Mouse (Mus musculus): ENCODE measurements around the gene a.
"Not testable (repeated sequence)": the region's sequence is repeated elsewhere in the genome, so short reads cannot be mapped to it uniquely, and the experiment has no call there.

Gene a

DNA sequence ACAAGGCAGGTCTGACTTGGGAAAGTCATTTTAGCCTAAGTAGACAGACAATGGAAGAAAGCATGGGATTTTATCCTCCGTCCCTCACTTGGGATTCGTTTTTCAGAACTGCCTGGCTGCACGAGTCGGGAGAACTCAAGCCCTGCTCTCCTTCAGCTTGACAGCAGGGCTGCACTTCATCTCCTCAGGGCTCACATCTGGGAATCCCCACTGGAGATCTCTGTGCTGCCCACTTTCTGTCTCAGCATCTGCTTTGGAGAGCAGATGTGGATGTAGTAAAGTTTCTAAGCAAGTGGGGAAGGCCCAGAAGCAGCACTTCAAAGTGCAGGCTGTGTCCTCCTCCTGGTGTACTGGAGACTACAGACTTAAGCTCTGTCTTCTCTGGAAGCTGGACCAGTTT lies 130.9 kb downstream of the a start:
- DNase-seq (ENCODE audit: low spot score): not testable (repeated sequence)

DNA sequence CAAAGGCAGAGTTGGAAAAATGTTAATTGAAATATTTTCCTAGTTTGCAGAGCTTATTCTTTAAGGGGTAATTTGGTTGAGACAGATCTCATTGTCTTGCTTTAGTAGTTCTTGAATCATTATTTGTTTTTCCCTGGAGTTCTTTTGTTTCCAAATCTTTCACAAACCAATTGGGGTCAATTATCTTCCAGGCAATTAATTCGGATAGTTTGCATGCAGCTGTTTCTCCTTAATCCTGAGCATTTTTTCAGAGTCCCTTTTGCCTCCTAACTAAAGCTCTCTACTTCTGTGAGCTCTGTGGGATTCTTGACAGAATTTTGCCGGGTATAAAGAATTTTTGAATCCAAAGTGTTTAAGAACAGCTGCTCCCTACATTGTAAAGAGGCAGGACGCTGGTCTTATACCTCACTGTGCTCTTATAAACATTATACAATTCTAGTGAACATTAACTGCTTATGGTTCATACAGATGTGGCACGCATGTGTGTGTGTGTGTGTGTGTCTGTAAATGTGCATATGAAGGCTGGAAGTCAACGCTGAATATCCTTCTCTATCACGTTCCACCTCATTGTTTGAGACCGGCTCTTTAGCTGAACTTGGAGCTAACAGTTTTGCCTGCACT lies 134.3 kb downstream of the a start:
- DNase-seq (ENCODE audit: low spot score): no peak

DNA sequence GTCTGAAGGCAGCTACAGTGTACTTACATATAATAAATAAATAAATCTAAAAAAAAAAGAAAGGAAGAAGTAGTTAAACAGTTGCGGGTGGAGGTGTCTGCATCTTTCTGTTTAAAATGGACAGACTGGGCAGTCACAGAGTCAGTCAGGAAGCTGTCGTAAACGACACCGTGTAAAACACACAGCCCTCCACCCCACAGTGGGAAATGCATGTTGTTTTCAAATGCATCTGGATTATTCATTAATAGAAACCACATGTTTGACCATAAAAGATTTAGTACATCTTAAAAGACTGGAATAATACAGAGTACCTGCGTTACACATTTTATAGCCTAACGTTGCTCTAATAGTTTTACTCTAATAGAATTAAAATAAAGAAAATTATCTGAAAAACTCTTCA lies 135.6 kb downstream of the a start:
- DNase-seq (ENCODE audit: low spot score): no peak

DNA sequence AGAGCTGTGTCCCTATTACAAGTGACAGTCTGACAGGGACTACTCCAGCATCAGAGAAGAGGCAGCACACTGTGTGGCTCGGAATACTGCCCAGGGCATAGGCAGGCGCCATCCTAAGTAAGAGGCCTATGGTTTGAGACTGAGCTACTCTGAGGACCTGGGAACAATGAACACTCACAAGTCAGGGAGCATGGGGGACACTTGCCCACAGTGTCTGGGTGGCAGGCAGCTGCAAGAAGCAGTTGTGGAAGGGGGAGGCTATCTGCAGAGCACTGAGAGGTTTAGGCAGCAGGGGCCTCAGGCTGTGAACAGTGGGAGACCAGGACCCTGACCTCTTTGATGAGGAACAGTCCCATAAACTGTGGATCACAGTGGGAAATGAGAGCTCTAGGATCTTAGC lies 137.1 kb downstream of the a start:
- no peak for DNase-seq (ENCODE audit: low spot score)

DNA sequence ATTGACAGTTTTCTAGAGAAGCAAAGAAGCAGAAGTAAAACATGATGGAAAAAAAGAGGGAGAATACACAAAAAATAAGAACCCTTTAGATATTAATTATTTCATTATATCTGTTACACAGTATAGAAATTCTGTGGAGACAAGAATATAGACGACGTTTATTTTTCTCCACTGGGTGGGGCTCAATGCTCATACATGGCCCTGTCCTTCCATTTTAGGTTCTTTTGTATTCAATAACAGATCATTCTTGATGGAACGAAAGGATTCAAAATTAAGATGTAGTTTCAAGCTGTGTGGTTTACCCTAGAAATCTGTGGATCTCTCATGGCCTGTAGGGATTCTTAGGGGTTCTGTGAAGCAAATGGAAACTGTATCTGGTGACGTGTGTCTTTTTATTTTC lies 142.7 kb downstream of the a start:
- no peak for DNase-seq (ENCODE audit: low spot score)

DNA sequence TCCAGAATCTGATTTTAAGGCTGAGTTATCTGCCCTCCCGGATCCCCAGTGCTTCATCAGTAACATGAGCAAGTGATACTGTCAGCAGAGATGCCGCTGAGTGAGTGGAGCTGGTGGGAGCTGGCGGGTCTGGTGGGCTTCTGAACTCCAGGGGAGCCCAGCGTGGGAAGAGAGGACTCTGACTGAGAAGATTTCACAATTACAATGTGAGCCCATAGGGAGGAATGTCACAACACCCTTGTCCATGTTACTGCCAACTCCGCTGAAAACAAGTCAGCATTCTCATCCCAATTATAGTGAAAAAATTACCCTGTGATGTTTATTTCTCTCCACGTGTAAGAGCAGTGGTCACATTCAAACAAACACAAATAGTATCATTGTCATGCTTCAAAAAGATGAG lies 144.9 kb downstream of the a start:
- no peak for DNase-seq (ENCODE audit: low spot score)

DNA sequence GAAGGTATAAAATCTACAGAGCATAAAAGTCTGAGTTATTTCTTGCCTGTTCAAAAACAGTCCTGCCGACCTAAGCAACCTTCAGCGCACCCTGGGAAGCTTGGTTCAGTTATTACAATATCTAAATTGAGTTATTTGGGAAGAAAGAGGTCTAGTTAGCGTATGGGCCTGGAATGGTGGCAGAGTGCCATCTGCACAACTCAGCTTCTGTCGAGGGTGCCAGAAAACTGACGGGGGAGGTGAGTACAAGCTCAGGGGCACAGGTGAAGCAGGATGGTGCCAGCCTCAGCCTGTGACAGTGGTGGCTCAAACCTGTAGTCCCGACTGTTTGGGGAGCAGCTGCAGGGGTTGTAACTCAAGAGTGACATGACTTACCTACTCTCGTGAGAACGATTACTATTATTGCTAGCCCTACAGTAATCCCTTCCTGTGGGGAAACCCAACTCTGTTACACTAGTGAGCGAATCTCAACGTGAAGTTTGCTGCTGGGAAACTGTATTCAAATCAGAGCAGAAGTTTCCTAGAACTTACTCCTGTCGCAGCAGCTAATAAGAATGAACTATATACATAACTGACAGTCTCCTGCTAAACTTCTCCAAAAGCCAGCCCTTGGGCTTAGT lies 145.4 kb downstream of the a start:
- no peak for DNase-seq (ENCODE audit: low spot score)

DNA sequence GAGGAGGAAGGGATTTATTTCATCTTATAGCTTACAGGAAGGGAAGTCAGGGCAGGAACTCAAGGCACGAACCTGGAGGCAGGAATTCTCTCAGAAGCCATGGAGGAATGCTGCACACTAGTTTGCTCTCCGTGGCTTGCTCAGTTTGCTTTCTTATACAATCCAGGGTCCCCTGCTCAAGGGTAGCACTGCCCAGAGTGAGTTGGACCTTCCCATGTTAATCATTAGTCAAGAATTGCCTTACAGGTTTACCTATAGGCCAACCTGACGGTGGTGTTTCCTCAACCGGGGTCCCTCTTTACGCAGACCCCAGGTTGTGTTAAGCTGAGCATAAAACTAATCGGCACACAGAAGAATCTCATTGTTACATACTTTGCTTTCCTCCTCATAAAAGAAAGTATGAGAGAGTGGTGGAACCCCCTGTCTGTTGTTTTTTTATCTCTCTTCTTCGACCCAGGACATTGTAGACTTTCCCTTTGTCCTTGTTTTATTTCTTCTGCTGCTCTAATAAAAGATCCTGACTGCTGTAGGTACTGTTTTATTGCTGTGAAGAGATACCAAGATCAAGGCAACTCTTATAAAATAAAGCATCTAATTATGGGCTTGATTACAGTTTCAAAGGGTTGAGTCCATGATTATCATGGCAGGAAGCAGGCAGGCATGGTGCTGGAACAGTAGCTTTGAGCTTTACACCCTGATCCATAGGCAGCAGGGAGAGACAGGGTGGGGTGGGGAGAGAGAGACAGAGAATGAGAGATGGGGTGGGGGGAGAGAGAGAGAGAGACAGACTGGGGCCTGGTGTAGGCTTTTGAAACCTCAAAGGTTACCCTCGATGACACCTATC lies 146.6 kb downstream of the a start:
- no peak for DNase-seq (ENCODE audit: low spot score)

DNA sequence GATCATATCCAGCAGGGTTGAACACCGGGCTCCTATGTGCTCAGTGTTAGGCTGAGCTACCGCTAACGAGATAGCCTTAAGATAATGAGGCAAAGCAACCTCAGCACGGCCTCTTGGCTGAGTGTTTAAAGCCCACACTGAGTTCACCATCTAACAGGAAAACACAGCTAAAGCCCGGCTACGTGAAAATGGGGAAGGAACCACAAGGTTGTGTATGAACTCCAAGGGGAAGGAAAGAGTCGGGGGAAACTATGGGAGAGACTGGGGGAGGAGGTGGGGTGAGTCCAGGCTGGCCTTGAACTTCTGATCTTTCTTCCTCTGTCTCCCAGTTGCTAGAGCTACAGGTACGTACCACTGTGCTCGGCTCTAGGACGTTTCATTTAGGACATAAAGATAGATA lies 150.8 kb downstream of the a start:
- no peak for DNase-seq (ENCODE audit: low spot score)

DNA sequence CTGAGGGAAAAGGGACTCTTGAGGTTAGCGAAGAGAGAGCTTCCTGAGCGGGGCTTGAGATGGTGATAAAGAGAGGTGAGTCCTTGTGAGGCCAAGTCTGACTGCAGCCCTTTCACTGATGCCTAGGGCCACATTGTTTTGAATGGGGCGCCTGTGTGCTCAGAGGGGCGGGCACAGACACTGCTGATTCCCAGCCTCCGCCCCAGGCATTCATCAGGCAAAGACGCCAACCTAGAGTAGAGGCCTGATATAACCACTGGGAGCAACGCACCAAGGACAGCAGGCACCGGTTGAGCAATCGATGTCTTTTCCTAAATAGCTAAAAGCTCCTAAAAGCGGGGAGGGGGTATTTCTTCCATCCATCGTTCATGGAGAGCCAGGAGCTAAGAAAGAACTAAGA lies 151.3 kb downstream of the a start:
- DNase-seq (ENCODE audit: low spot score): no peak

DNA sequence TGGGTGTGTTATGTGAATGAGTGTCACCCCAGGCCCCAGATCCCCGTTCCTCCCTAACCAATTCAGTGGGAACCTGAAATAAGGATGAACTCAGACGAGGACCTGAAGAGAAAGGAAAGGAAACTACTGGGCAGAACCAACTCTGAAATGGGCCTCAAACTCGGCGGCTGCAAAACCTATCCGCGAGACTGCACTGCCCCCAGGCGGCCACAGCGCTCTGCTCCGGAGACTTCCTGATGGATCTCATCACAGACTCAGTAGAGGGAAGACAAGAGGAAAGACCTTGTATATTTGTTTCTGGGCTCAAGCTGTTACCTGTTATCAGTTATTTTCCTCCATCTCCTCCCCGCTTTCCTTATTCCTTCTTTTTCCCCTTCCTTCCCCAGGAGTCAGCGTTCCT lies 151.9 kb downstream of the a start:
- DNase-seq (ENCODE audit: low spot score): peak; percentile 55

DNA sequence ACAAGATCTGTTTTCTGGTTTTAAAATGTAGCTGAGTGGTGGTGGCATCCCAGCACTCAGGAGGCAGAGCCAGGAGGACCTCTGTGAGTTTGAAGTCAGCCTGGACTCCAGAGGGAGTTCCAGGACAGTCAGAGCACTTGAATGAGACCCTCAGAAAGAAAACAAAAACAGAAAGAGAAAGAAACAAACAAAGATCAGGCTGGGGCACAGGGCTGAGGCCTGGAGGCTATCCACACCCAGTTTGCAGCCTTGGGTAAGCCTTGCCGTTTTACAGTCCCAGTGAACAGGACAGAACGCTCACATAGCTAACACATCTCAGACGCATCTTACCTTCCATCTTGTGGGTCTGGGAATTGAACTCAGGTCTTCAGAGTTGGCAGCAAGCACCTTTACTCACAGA lies 155.7 kb downstream of the a start:
- no peak for DNase-seq (ENCODE audit: low spot score)

DNA sequence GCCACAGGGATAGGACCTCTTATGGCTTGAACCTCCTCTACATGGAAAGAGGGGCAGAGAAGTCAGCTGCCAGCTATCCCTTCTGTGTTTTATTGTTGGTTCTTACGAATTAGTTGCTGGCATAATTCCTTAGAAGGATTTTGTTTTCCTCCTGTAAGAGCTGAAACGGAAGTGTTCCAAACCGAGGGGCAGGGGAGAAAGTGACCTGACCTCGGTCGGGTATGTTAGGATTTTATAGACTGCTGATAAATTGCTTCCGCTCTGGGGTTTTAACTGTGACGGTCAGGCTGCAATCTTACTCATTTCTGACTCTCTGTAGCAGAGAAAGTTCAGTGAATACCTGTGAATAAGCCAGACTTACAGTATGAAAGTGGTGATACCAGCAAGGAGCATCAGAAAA lies 158.2 kb downstream of the a start:
- no peak for DNase-seq (ENCODE audit: low spot score)

DNA sequence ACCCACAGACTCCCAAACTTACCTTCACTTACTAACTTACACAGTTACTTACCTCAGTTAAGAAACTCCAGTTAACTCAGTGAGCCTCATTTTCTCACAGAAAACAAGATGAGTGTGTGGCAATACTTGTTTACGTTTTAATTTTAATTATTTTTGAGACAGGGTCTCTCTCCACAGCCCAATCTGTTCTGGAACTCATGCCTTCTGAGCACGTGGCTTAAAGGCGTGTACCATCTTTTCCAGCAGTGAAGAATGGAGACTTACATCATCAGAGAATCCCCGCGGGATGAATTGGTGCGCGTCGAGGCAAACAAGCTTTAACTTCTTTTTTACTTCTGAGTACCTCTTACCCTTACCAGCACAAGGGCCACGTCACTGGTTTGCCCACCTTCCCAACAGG lies 158.7 kb downstream of the a start:
- no peak for DNase-seq (ENCODE audit: low spot score)

DNA sequence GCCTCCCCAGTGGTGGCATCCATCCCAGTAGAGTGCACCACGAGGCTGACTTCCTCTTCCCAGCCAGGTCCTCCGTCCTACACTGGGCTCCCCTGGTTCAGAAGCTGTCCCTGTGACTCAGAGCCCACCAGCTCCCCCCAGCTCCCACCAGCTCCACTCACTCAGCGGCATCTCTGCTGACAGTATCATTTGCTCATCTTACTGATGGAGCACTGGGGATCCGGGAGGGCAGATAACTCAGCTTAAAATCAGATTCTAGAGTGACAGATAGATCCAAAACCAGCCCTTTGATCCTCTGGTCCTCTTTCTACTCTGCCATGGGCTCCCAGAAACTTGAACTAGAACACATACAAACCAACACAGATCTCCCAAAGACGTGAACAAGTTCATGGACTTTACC lies 159.4 kb downstream of the a start:
- no peak for DNase-seq (ENCODE audit: low spot score)

DNA sequence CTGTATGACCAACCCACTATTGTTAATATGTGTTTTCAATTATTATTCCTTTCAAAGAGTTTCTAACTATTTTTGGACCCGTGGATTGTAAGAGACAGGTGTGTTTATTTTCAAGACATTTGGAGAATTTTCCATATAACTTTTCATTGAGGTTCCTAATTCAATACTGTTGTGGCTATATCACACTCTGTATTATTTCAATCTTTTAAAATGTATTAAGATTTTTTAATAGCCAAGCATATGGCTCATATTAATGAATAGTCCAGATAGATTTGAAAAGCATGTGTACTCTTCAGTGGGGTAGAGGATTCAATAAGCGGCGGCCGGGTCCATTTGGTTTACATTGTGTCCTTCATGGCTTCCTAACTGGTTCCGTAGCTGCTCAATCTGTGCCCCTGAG lies 168.3 kb downstream of the a start:
- DNase-seq (ENCODE audit: low spot score): no peak

DNA sequence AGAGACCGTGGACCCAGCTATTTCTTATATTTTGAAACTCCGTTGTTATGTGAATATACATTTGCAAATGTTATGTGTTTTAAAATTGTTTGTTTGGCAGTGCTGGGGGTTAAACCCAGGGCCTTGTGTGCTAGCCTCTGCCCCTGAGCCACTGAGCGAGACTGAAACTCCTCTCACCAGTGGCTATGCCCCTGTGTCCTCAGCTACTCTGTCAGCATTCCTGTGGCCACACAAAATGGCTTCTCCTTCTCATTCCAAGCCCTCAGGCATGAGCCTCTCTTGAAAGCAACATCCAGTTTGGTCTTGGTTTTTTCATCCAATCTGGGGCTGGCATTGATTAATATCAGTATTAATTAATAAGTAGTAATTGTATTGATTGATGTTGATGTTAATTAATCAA lies 168.7 kb downstream of the a start:
- no peak for DNase-seq (ENCODE audit: low spot score)

DNA sequence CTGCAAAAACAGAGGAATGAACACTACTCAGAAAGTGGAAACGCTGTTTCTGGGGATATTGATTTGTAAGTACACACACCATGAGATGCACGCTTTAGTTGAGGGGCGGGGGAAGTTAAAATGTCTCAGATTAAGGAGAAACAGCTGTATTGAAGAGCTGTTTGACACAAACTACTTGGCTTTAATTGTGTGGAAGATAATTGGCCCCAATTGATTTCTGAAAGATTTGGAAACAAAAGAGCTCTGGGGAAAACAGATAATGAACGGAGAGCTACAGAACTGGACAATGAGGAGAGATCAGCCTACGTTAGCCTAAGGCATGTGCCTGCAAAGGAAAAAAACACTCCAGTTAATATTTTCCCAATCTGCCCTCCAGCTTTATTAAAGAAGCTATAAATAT lies 172.0 kb downstream of the a start:
- no peak for DNase-seq (ENCODE audit: low spot score)

DNA sequence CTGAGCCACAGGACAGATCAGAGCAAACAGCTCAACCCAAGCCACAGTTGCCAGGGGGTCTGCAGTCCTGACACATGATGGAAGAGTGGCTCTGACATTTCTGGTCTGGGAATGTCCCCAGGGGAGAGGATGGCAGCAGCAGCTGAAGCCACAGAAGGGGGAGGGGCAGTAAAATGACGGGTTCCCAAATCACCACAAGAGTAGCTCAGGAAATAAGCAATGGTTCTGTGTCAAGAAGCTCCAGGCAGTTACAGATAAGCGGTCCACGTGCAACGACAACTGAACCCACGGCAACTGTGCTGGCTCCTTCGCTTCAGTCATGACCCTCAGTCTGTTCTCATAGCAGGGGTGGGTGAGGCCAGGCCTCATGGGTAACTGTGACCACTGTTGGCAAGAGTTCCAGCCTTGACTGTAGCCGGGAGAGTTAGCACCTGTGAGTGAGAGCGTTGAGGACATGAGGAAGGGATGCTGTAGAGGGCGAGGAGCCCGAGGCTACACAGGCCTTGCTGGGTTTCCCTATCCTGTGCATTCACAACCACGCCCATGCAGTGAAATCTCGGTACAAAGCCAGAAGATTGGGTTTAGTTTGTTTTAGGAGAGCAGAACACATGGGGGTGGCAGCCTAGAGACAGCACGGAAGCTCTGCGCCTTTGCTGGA lies 178.7 kb downstream of the a start:
- not testable (repeated sequence) for DNase-seq (ENCODE audit: low spot score)

DNA sequence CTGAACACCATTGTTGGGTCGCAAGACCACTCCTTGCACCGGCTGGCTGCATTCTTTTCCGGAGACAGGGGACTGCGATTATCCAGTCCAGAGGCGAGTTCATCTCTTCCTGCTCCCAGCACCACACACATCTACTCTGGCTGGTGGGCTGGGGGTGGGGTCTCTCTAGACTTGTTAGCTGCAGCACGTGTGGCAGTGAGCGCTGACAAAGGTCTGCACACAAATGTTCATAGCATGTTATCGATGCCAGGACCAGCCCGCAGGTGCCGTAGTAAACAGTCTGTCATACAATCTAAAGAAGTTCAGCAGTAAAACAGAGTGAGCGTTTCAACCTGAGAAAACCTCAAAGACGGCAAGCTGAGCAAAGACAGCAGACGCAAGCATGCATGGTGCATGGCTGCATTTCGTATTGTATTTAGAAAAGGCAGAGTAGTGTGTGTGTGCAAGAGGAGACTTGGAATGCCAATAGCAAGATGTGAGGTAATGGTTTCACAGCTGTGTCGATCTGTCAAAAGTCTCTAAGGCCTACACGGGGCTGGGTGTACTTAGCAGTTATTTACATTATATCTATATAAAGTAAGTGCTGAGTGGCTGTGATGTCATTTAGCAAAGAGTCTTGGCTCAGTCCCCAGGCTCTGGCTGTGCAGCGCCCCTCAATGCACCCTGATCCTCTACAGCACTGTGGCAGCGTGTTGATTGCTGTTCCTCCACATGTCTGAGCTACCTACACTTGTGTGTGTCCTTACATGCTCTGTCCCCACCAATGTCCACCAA lies 180.9 kb downstream of the a start:
- no peak for DNase-seq (ENCODE audit: low spot score)

DNA sequence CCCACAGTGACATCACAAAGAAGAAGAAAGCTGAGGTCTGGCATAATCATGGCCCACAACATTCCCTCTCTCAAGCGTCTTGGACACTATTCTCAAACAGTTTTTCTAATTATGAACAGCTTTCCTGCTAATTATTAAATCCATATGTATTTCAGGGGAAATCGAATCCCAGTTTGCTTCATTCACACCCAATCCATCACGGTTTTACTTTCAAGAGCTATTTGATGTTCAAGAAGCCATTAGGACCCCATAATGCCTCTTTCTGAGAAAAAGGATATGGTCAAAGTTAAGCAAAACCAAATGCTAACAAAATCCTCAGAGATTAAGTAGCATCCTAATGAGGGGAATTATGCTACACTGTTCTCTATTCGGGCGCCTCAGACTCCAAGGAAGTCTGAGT lies 181.8 kb downstream of the a start:
- no peak for DNase-seq (ENCODE audit: low spot score)

DNA sequence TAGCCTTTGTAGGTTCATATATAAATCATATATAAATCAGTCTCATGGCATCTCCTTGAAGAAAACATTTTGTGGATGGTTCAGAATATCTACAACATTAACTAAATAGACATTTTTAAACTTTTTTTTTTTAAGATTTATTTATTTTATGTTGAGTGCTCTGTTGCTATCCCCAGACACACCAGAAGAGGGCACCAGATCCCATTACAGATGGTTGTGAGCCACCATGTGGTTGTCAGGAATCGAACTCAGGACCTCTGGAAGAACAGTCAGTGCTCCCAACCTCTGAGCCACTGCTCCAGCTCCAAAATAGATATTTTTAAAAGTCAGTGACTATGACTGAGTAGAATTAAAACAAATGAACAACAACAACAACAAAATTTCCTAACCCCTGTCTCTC lies 195.4 kb downstream of the a start:
- DNase-seq (ENCODE audit: low spot score): no peak

All from left cerebral cortex, adult 11 months (tissue).